Mouse (Mus musculus) megakaryocyte, embryonic 14.5 days (primary cell): Measurements from ENCODE around the gene Ikbip. TPM values are rescaled to one million over a fixed set of nuclear protein-coding genes. Genes with fewer than 3 reads are reported as not detected.

Source experiments
- H3K27me3 ChIP-seq: replicated peaks from 2 replicates; pipeline ENCODE3; 2012; ENCODE audit warnings: inconsistent platforms
- H3K36me3 ChIP-seq: replicated peaks from 2 replicates; pipeline ENCODE3; 2012; ENCODE audit warnings: low read length, inconsistent platforms, mixed read lengths
- H3K4me1 ChIP-seq: 2 replicates; pipeline ENCODE4 v1.6.1; 2012; ENCODE audit warnings: inconsistent platforms
- H3K4me3 ChIP-seq: replicated peaks from 2 replicates; pipeline ENCODE3; 2012; ENCODE audit warnings: moderate library complexity, mild to moderate bottlenecking, inconsistent platforms
- H3K9me3 ChIP-seq: 2 replicates; pipeline ENCODE4 v1.6.1; 2012; ENCODE audit warnings: inconsistent platforms
- FLI1 ChIP-seq: IDR thresholded peaks from 2 replicates; pipeline ENCODE4 v1.6.1; 2012; ENCODE audit warnings: low read length, inconsistent platforms, mixed read lengths
- GATA1 ChIP-seq: IDR thresholded peaks from 3 replicates; pipeline ENCODE4 v1.6.1; 2012; ENCODE audit warnings: mixed read lengths, low read length, inconsistent platforms, borderline replicate concordance
- polyA plus RNA-seq: library from polyadenylated mRNA; stranded (reverse); fragments of >175 nt; gene quantifications from 2 replicates; pipeline ENCODE4 v1.2.3, GENCODE M21; 2012; ENCODE audit warnings: low replicate concordance; ENCODE audit not compliant: insufficient read depth

Ikbip gene
- polyA plus RNA-seq, 1 experiment, result 7.9 TPM

- Histone ChIP-seq H3K27me3 (no peaks in the 10 kb centered on the region), H3K36me3 (peaks cover 45% of the 10 kb centered on the region), H3K4me3 (peak overlapping the region; percentile 81), H3K9me3 (no peaks in the 10 kb centered on the region), H3K4me1 (peaks cover 33% of the 10 kb centered on the region)
- TF ChIP-seq GATA1 (no peak), FLI1 (no peak)
Observed at GRCm38 (mm10) chr10:91080540-91080939, 2.2 kb upstream of the Ikbip start.

- TF ChIP-seq FLI1, result no peak
- TF ChIP-seq GATA1, result no peak
Observed at GRCm38 (mm10) chr10:91081959-91082507, 707 bp upstream of the Ikbip start.

GRCm38 (mm10) chr10:91083393-91083927 lies 720 bp downstream of the Ikbip start:
- no peaks in the 10 kb centered on the region for H3K9me3 ChIP-seq
- H3K4me1 ChIP-seq, result peaks cover 20% of the 10 kb centered on the region
- H3K27me3 ChIP-seq, result no peaks in the 10 kb centered on the region
- H3K4me3 ChIP-seq, result peak overlapping the region; percentile 96
- no peak for TF ChIP-seq FLI1
- TF ChIP-seq GATA1, result no peak
- peaks cover 25% of the 10 kb centered on the region for H3K36me3 ChIP-seq

More at GRCm38 (mm10) chr10:91081959-91082507, 707 bp upstream of the Ikbip start:
- Histone ChIP-seq H3K4me3 (peak overlapping the region; percentile 96), H3K36me3 (peaks cover 34% of the 10 kb centered on the region), H3K27me3 (no peaks in the 10 kb centered on the region), H3K4me1 (peaks cover 29% of the 10 kb centered on the region), H3K9me3 (no peaks in the 10 kb centered on the region)

- TF ChIP-seq FLI1 (no peak), GATA1 (no peak)
- H3K27me3 ChIP-seq, result no peaks in the 10 kb centered on the region
Observed at GRCm38 (mm10) chr10:91092812-91093211, 10.1 kb downstream of the Ikbip start.

GRCm38 (mm10) chr10:91094251-91095104 lies 11.7 kb downstream of the Ikbip start:
- Histone ChIP-seq H3K27me3 (no peaks in the 10 kb centered on the region), H3K4me1 (peaks cover 16% of the 10 kb centered on the region), H3K4me3 (no peak overlapping the region), H3K36me3 (peaks cover 50% of the 10 kb centered on the region), H3K9me3 (no peaks in the 10 kb centered on the region)
- TF ChIP-seq GATA1 (no peak), FLI1 (no peak)

More at GRCm38 (mm10) chr10:91092812-91093211, 10.1 kb downstream of the Ikbip start:
- peaks cover 41% of the 10 kb centered on the region for H3K36me3 ChIP-seq
- no peaks in the 10 kb centered on the region for H3K9me3 ChIP-seq
- no peak overlapping the region for H3K4me3 ChIP-seq
- H3K4me1 ChIP-seq, result peaks cover 16% of the 10 kb centered on the region

- no peak overlapping the region for H3K4me3 ChIP-seq
- H3K27me3 ChIP-seq, result no peaks in the 10 kb centered on the region
- H3K4me1 ChIP-seq, result peaks cover 16% of the 10 kb centered on the region
- no peaks in the 10 kb centered on the region for H3K9me3 ChIP-seq
- no peak for TF ChIP-seq GATA1
- no peak for TF ChIP-seq FLI1
- H3K36me3 ChIP-seq, result peaks cover 60% of the 10 kb centered on the region
Observed at GRCm38 (mm10) chr10:91098056-91098455, 15.3 kb downstream of the Ikbip start.

- TF ChIP-seq FLI1 (no peak), GATA1 (no peak)
- H3K4me1 ChIP-seq, result no peaks in the 10 kb centered on the region; the same call in 1 of the 2 replicates
- no peaks in the 10 kb centered on the region for H3K9me3 ChIP-seq
- H3K4me3 ChIP-seq, result no peak overlapping the region
- peaks cover 42% of the 10 kb centered on the region for H3K36me3 ChIP-seq
- no peaks in the 10 kb centered on the region for H3K27me3 ChIP-seq
Observed at GRCm38 (mm10) chr10:91100101-91100500, 17.4 kb downstream of the Ikbip start.

GRCm38 (mm10) chr10:91101936-91102335 lies 19.2 kb downstream of the Ikbip start:
- no peak overlapping the region for H3K4me3 ChIP-seq
- H3K27me3 ChIP-seq, result no peaks in the 10 kb centered on the region
- peaks cover 30% of the 10 kb centered on the region for H3K36me3 ChIP-seq
- no peaks in the 10 kb centered on the region for H3K9me3 ChIP-seq
- H3K4me1 ChIP-seq, result no peaks in the 10 kb centered on the region
- TF ChIP-seq GATA1, result no peak
- no peak for TF ChIP-seq FLI1

- peaks cover 25% of the 10 kb centered on the region for H3K36me3 ChIP-seq
- no peaks in the 10 kb centered on the region for H3K4me1 ChIP-seq
- H3K4me3 ChIP-seq, result peak overlapping the region; percentile 12
- no peaks in the 10 kb centered on the region for H3K9me3 ChIP-seq
- no peaks in the 10 kb centered on the region for H3K27me3 ChIP-seq
- no peak for TF ChIP-seq GATA1
- no peak for TF ChIP-seq FLI1
Observed at GRCm38 (mm10) chr10:91102799-91103590, 20.3 kb downstream of the Ikbip start.

- no peak overlapping the region for H3K4me3 ChIP-seq
- H3K36me3 ChIP-seq, result peaks cover 19% of the 10 kb centered on the region
- no peak for TF ChIP-seq FLI1
- no peak for TF ChIP-seq GATA1
- no peaks in the 10 kb centered on the region for H3K27me3 ChIP-seq
- H3K9me3 ChIP-seq, result no peaks in the 10 kb centered on the region
- H3K4me1 ChIP-seq, result peaks cover 6% of the 10 kb centered on the region
Observed at GRCm38 (mm10) chr10:91105981-91106380, 23.2 kb downstream of the Ikbip start.
